Mouse (Mus musculus) forebrain, embryonic 13.5 days (tissue): ENCODE measurements at regions not wholly inside any gene's neighbourhood (a gene's known extent, or its start where the extent isn't known, plus 50 kb on each side); places are given as distances from the start of the nearest gene placed in this dataset.

ENCODE experiments used
- ATAC-seq: fragments of 200-750 bp; cut with Nextera tagmentation; 2 replicates; pipeline ENCODE4 v1.8.0; 2017
- H3K27ac ChIP-seq: fragments of 300-500 bp; sonication (generic); 2 replicates; pipeline ENCODE4 v1.5.1; 2015; ENCODE audit warnings: inconsistent platforms, mild to moderate bottlenecking, moderate library complexity
- H3K27me3 ChIP-seq: fragments of 300-500 bp; sonication (generic); 2 replicates; pipeline ENCODE4 v1.6.1; 2015; ENCODE audit warnings: mild to moderate bottlenecking, inconsistent platforms
- H3K36me3 ChIP-seq: fragments of 300-500 bp; sonication (generic); 2 replicates; pipeline ENCODE4 v1.6.1; 2015; ENCODE audit warnings: mild to moderate bottlenecking, inconsistent platforms; ENCODE audit not compliant: poor library complexity, severe bottlenecking
- H3K4me1 ChIP-seq: fragments of 300-500 bp; sonication (generic); 2 replicates; pipeline ENCODE4 v1.6.1; 2015; ENCODE audit warnings: inconsistent platforms
- H3K4me2 ChIP-seq: fragments of 300-500 bp; sonication (generic); 2 replicates; pipeline ENCODE4 v1.6.1; 2015; ENCODE audit warnings: inconsistent platforms, mild to moderate bottlenecking, moderate library complexity
- H3K4me3 ChIP-seq: fragments of 300-500 bp; sonication (generic); 2 replicates; pipeline ENCODE4 v1.5.1; 2015; ENCODE audit warnings: mild to moderate bottlenecking, inconsistent platforms
- H3K9ac ChIP-seq: fragments of 300-500 bp; sonication (generic); 2 replicates; pipeline ENCODE4 v1.6.1; 2015; ENCODE audit warnings: mild to moderate bottlenecking, inconsistent platforms
- H3K9me3 ChIP-seq: fragments of 300-500 bp; sonication (generic); replicated peaks from 2 replicates; pipeline ENCODE4 v1.6.1; 2016; ENCODE audit warnings: inconsistent platforms
- WGBS: fragments of 180-500 bp; shearing (Covaris S2); methylation state at CpG from one replicate; pipeline ENCODE4 v1.1.7; 2015; 5-methylcytosine and 5-hydroxymethylcytosine counted together

- Histone ChIP-seq H3K27me3 (no peaks in the 10 kb centered on the region), H3K27ac (no peak overlapping the region), H3K4me1 (no peaks in the 10 kb centered on the region), H3K36me3 (no peaks in the 10 kb centered on the region), H3K4me2 (no peak overlapping the region), H3K4me3 (no peak overlapping the region), H3K9ac (no peak overlapping the region), H3K9me3 (no peaks in the 10 kb centered on the region)
- no peak for ATAC-seq
- 90% methylated on average over 4 of the region's 4 CpGs for WGBS
Observed at GRCm38 (mm10) chr3:43339101-43339500, 1596.7 kb downstream of the D3Ertd751e start.

- WGBS = 100% methylated on average over 1 of the region's 1 CpGs
- Histone ChIP-seq H3K4me2 (no peak overlapping the region), H3K27ac (no peak overlapping the region), H3K27me3 (no peaks in the 10 kb centered on the region), H3K36me3 (no peaks in the 10 kb centered on the region), H3K4me3 (no peak overlapping the region), H3K9me3 (no peaks in the 10 kb centered on the region), H3K4me1 (no peaks in the 10 kb centered on the region), H3K9ac (no peak overlapping the region)
- ATAC-seq = no peak
Observed at GRCm38 (mm10) chr3:43342928-43343327, 1600.5 kb downstream of the D3Ertd751e start.

GRCm38 (mm10) chr3:43352829-43353228 lies 1610.4 kb downstream of the D3Ertd751e start:
- Histone ChIP-seq H3K4me3 (no peak overlapping the region), H3K27ac (no peak overlapping the region), H3K4me2 (no peak overlapping the region), H3K4me1 (no peaks in the 10 kb centered on the region), H3K36me3 (no peaks in the 10 kb centered on the region), H3K27me3 (no peaks in the 10 kb centered on the region), H3K9me3 (no peaks in the 10 kb centered on the region), H3K9ac (no peak overlapping the region)
- ATAC-seq = 0 out of 2 replicates have a peak, but pooled peaks have one; percentile 38

- no peaks in the 10 kb centered on the region for H3K36me3 ChIP-seq
- H3K9me3 ChIP-seq = no peaks in the 10 kb centered on the region
- H3K4me1 ChIP-seq = no peaks in the 10 kb centered on the region
- H3K4me2 ChIP-seq = no peak overlapping the region
- H3K9ac ChIP-seq = no peak overlapping the region
- no peak for ATAC-seq
- H3K27me3 ChIP-seq = no peaks in the 10 kb centered on the region
- H3K4me3 ChIP-seq = no peak overlapping the region
- H3K27ac ChIP-seq = no peak overlapping the region
- WGBS = 93% methylated on average over 1 of the region's 1 CpGs
Observed at GRCm38 (mm10) chr3:43358511-43358910, 1616.1 kb downstream of the D3Ertd751e start.

- no peak overlapping the region for H3K9ac ChIP-seq
- no peaks in the 10 kb centered on the region for H3K27me3 ChIP-seq
- H3K4me1 ChIP-seq = no peaks in the 10 kb centered on the region
- no peak overlapping the region for H3K27ac ChIP-seq
- no peak overlapping the region for H3K4me2 ChIP-seq
- no peak overlapping the region for H3K4me3 ChIP-seq
- no peak for ATAC-seq
- no peaks in the 10 kb centered on the region for H3K36me3 ChIP-seq
- H3K9me3 ChIP-seq = no peaks in the 10 kb centered on the region
Observed at GRCm38 (mm10) chr3:43399893-43400292, 1657.5 kb downstream of the D3Ertd751e start.

- no peak for ATAC-seq
- no peak overlapping the region for H3K9ac ChIP-seq
- H3K36me3 ChIP-seq = no peaks in the 10 kb centered on the region
- no peak overlapping the region for H3K4me2 ChIP-seq
- no peak overlapping the region for H3K4me3 ChIP-seq
- 68% methylated on average over 1 of the region's 1 CpGs for WGBS
- H3K9me3 ChIP-seq = no peaks in the 10 kb centered on the region
- H3K27ac ChIP-seq = no peak overlapping the region
- no peaks in the 10 kb centered on the region for H3K4me1 ChIP-seq
- no peaks in the 10 kb centered on the region for H3K27me3 ChIP-seq
Observed at GRCm38 (mm10) chr3:43424886-43425285, 1682.5 kb downstream of the D3Ertd751e start.

- Histone ChIP-seq H3K9ac (no peak overlapping the region), H3K27me3 (no peaks in the 10 kb centered on the region), H3K9me3 (no peaks in the 10 kb centered on the region), H3K36me3 (no peaks in the 10 kb centered on the region), H3K27ac (no peak overlapping the region), H3K4me3 (no peak overlapping the region), H3K4me2 (no peak overlapping the region), H3K4me1 (no peaks in the 10 kb centered on the region)
- ATAC-seq = no peak
Observed at GRCm38 (mm10) chr3:43426672-43427071, 1684.3 kb downstream of the D3Ertd751e start.

- H3K9ac ChIP-seq = no peak overlapping the region
- H3K4me2 ChIP-seq = no peak overlapping the region
- no peaks in the 10 kb centered on the region for H3K9me3 ChIP-seq
- H3K4me3 ChIP-seq = no peak overlapping the region
- no peaks in the 10 kb centered on the region for H3K36me3 ChIP-seq
- WGBS = 69% methylated on average over 3 of the region's 3 CpGs
- no peak overlapping the region for H3K27ac ChIP-seq
- peak; percentile 43; the same call in 1 of the 2 replicates for ATAC-seq
- H3K4me1 ChIP-seq = no peaks in the 10 kb centered on the region
- H3K27me3 ChIP-seq = no peaks in the 10 kb centered on the region
Observed at GRCm38 (mm10) chr3:43461541-43462109, 1719.2 kb downstream of the D3Ertd751e start.
